Mouse (Mus musculus) ES-Bruce4 (cell line): ENCODE results near the gene Plvap.

Experiments
- CTCF ChIP-seq: IDR thresholded peaks from one replicate; pipeline ENCODE4 v1.8.1; 2011; ENCODE audit warnings: low read depth, low read length
- POLR2A ChIP-seq: IDR thresholded peaks from one replicate; pipeline ENCODE4 v1.8.1; 2011; ENCODE audit warnings: low read length; ENCODE audit not compliant: insufficient read depth

- TF ChIP-seq CTCF (no peak), POLR2A (no peak)
Measured at GRCm38 (mm10) chr8:71488454-71488853, 23.1 kb downstream of the Plvap start.
